Mouse (Mus musculus) myocyte (in vitro differentiated cells): ENCODE measurements around the gene Btbd19.

Experiments
- E2F4 ChIP-seq: IDR thresholded peaks from one replicate; pipeline ENCODE4 v1.6.1; 2011; ENCODE audit warnings: mild to moderate bottlenecking, control low read depth, moderate library complexity; ENCODE audit not compliant: insufficient read depth
- MAX ChIP-seq: IDR thresholded peaks from one replicate; pipeline ENCODE4 v1.6.1; 2011; ENCODE audit warnings: low read depth, mild to moderate bottlenecking, control low read depth
- MYOG ChIP-seq, 3 experiments: IDR thresholded peaks; one replicate each; pipeline ENCODE4 v1.6.1; 2011; ENCODE audit warnings: control low read depth in 2 of 3, low read depth in 2 of 3, mild to moderate bottlenecking in 2 of 3; ENCODE audit not compliant: insufficient read length in 2 of 3, control insufficient read depth in 1 of 3, insufficient read depth in 1 of 3
- POLR2A ChIP-seq: IDR thresholded peaks from one replicate; pipeline ENCODE4 v1.6.1; 2011; ENCODE audit warnings: low read depth, mild to moderate bottlenecking, control low read depth, moderate library complexity; ENCODE audit not compliant: insufficient read length
- TCF12 ChIP-seq: IDR thresholded peaks from one replicate; pipeline ENCODE4 v1.6.1; 2011; ENCODE audit warnings: mild to moderate bottlenecking, control low read depth; ENCODE audit not compliant: poor library complexity, insufficient read depth, severe bottlenecking
- USF1 ChIP-seq: IDR thresholded peaks from one replicate; pipeline ENCODE4 v1.6.1; 2011; ENCODE audit warnings: low read depth, mild to moderate bottlenecking, control low read depth, moderate library complexity

- no peak for TF ChIP-seq POLR2A
- TF ChIP-seq USF1: no peak
- no peak for TF ChIP-seq MAX
- TF ChIP-seq TCF12: no peak
- TF ChIP-seq E2F4: no peak
- TF ChIP-seq MYOG (IDR thresholded peaks at IDR 0.05; ENCODE audit: control insufficient read depth in 1 of 3, insufficient read depth in 1 of 3, insufficient read length in 2 of 3, low read depth in 2 of 3): no peak
Observed at GRCm38 (mm10) chr4:117110985-117111384, 14.5 kb downstream of the Btbd19 start.
